Mouse (Mus musculus) urinary bladder, postnatal 36 days (tissue): Measurements from ENCODE around the gene Csrnp1.
"Not testable (repeated sequence)": the region's sequence is repeated elsewhere in the genome, so short reads cannot be mapped to it uniquely, and the experiment has no call there.

Experiments
- DNase-seq, 2 experiments: peaks; one replicate each; pipeline ENCODE4 v3.0.0; 2022; ENCODE audit warnings: low spot score in 2 of 2, mixed read lengths in 1 of 2

The Csrnp1 gene

GRCm38 (mm10) chr9:119984536-119985011 lies at the start of gene Csrnp1:
Csrnp1 (minus strand) TSS chr9:119984658.
- DNase-seq = no peak

- DNase-seq = no peak
These were observed 48.3 kb upstream of the Csrnp1 start for GRCm38 (mm10) chr9:120032710-120033109.

- DNase-seq = no peak
These were observed 46.0 kb upstream of the Csrnp1 start for GRCm38 (mm10) chr9:120030421-120030820.

- no peak for DNase-seq
These were observed 45.4 kb upstream of the Csrnp1 start for GRCm38 (mm10) chr9:120029880-120030279.

- DNase-seq = peak in 1 of 2 experiments; percentile 47
These were observed 43.1 kb upstream of the Csrnp1 start for GRCm38 (mm10) chr9:120027401-120028151.

DNA sequence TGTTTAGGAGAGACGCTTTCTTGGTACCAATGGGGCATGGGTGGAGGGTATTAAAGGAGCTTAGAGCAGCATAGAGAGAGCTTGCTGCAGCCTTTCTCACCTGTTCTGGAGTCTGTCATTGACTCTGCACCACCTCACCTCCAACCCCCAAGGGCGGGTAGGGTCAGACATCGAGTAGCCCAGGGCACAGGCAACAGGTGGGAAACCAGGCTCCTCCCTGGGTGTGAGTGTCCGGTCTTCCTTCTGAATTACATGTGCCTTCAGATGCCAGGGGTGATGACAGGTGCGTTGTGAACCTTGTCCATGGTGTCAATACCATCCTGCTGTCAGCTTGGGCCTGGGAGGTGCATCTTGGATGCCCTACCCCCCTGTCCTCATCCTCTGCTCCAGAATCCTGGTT lies 40.2 kb upstream of the Csrnp1 start:
- no peak for DNase-seq

DNA sequence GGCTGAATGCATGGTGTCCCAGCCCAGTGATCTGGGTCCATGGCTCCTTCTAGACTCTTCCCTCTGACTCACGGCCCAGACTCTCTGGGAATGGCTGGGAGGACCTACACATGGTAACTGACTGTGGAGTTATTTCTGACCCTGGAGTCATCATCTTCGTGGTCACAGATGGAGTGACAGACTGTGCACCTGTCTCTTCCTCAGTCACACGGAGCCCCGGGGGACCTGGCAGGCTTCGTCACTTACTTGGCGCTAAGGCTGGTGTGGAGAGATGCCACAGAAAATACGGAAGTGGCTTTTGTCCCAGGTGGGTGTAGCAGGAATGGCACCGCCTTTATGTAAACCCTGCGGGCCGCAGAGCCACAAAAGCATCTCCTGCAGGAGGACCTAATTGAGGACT lies 39.7 kb upstream of the Csrnp1 start:
- DNase-seq = no peak

GRCm38 (mm10) chr9:120023086-120023811 lies 38.8 kb upstream of the Csrnp1 start, which contains the start of gene Xirp1:
Xirp1 (minus strand) TSS chr9:120023598.
- no peak for DNase-seq

DNA sequence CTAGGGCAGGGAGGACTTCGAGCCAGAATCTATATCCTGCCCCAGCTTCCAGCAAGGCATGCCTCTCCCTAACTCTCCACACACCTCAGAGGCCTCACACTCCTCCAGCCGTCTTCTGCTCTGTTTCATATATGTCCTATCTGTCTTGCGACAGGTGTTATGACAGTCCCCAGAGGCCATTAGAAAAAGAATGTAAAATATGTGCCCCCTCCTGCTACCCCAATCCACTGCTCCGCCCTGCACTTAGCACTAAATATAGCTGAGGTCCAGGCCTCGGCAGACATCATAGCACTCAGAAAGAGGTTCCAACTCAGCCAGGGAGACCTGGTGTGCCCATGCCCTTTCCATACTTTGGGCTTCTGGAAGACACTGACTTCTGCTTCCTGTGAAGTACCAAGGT lies 36.7 kb upstream of the Csrnp1 start:
- DNase-seq = no peak

DNA sequence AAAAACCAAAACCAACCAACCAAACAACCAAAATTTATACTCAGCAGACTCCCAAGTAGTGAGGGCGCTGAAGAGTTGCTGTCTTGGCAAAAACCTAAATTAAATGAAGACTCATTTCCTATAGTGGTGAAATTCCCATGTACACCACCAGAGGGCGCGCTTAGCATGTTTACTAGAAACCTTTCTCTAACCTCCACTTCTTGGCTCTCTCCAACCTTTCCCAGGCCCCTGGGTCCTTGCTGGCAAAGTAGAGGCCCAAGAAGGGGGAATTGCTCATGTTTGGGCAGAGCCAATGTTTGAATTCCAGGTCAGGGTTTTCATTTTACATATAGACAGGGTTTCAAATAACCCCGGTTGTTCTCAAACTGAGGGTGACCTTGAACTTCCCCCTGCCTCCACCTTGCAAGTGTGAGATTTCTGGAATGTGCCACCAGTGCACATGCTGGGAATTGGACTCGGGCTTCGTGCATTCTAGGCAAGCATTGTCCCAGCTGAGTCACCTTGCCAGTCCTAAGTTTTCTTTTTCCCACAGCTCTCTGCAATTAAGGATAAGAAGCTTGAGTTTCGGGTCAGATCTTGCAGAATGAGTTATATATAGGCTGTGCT lies 35.9 kb upstream of the Csrnp1 start:
- DNase-seq = peak; percentile 52 to 72

DNA sequence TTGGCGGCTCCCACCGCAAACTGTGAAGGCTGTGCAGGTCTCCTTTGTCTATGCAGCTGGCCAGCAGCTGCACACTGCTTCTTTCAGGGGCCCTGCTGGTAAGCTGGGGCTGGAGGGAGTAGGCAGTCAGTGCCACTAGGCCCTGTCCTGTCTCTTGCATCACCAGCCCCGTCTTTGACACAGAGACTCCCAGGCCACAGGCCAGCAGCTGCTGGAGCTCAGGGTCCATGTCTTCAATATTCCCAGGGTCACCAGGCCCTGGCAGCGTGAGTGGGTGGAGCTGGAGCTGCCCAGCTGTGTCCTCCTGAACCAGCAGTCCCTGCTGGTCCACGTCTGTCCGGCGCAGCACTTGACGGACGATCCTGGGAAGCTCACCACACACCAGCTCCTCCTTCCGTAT lies 32.5 kb upstream of the Csrnp1 start:
- DNase-seq = no peak

- no peak for DNase-seq
These were observed 30.4 kb upstream of the Csrnp1 start for GRCm38 (mm10) chr9:120014828-120015227.

- DNase-seq = no peak
These were observed 28.9 kb upstream of the Csrnp1 start for GRCm38 (mm10) chr9:120013251-120013820.

DNA sequence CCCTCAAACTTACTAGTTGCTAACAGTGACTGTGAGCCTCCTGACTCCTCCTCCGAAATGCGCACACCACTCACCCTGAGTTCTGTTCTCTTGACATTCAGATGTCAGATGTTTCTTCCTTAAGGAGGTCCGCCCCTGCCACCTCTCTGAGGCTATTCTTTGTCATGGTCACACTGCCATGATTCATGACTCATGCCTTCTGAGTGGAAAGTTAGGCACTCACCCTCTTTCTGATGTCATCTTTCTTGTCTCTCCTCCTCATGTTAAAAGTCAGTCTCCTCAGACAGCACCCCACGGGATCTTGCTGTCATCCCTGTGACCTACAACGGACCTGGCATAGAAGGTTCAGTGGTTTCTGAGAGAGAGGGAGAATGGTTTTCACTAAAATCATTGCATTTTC lies 28.3 kb upstream of the Csrnp1 start:
- DNase-seq = no peak

- not testable (repeated sequence) for DNase-seq
These were observed 27.7 kb upstream of the Csrnp1 start for GRCm38 (mm10) chr9:120012161-120012560.

DNA sequence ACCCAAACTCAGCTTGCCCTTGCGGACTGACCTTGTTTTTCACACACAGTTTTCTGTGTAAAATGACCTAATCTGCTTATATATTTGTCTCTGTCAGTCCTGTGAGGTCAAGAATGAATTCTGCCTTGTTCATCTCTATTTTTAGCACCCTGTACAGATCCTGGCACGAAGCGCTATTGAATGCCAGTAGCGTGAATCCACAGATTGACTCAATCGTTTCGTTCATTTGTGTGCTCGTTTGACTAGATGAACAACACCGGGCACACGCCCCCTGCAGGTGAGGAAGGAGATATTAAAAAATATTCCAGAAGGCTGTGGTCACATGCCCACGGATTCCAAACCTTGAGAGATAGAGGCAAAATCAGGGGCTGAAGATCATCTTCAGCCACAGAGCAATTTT lies 27.1 kb upstream of the Csrnp1 start:
- DNase-seq = peak; percentile 66 to 72

GRCm38 (mm10) chr9:120010781-120011511 lies 26.5 kb upstream of the Csrnp1 start:
- peak; percentile 98 for DNase-seq

GRCm38 (mm10) chr9:120009871-120010270 lies 25.4 kb upstream of the Csrnp1 start:
- no peak for DNase-seq

GRCm38 (mm10) chr9:120009226-120009841 lies 24.9 kb upstream of the Csrnp1 start:
- DNase-seq = no peak

- no peak for DNase-seq
These were observed 23.4 kb upstream of the Csrnp1 start for GRCm38 (mm10) chr9:120007833-120008232.

DNA sequence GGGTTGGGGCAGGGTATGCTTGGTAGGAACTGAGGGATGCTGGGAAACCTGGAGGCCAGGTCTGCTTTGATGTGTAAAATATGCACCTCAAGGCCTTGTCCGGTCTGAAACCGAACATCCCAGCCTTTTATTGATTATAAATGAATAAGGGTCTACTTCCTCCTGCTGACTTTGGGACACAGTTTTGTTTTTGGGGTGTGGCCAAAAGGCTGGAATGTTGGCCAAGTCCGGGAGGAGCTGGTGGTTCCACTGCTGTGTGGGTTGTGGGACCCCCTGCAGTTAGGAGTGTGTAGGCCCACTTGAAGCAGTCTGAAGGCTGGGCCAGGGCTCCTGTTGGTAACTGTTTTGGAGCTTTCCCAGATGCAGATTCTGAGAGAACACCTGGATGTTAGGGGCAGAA lies 21.5 kb upstream of the Csrnp1 start:
- no peak for DNase-seq
